Mouse (Mus musculus) lung, adult 18-20 months (tissue): ENCODE results near the gene Olfr1341.
A peak's percentile ranks its signal among the peaks of the same experiment; 100 is the strongest.

Experiments
- DNase-seq, 2 experiments: peaks; one replicate each; pipeline ENCODE4 v3.0.0; 2022; ENCODE audit warnings: mixed read lengths in 2 of 2

Olfr1341 gene

GRCm38 (mm10) chr4:118703223-118703622 lies at the start of gene Olfr1341:
Gene Olfr1341, plus strand, starts transcription at chr4:118703523.
- DNase-seq = no peak

- DNase-seq = no peak
Measured at GRCm38 (mm10) chr4:118658652-118659051, 44.7 kb upstream of the Olfr1341 start, which contains the start of gene Olfr62. Gene Olfr62, plus strand, starts transcription at chr4:118658952.

DNA sequence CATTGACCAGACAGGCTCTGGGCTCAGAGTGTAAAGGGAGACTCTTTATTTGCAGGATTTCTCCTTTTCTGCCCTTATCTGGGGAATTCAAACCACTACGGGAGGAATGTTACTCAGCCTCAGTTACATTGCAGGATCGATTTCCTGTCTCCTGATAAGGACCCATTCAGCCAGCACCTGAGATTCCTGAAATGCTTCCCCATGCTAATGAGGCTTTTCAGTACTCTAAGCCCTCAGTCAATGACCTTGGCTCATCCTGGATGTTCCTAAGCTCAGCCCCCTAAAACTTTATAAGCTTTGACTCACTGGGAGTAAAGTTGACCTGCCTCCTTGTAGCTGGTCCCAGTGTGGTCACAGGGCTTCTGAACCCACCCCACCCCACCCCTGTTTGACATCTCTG lies 16.2 kb upstream of the Olfr1341 start:
- DNase-seq = peak; percentile 5 to 7

- DNase-seq = no peak
Measured at GRCm38 (mm10) chr4:118692412-118692973, 10.8 kb upstream of the Olfr1341 start, which contains the start of gene Olfr1342. Gene Olfr1342, minus strand, starts transcription at chr4:118692756.

DNA sequence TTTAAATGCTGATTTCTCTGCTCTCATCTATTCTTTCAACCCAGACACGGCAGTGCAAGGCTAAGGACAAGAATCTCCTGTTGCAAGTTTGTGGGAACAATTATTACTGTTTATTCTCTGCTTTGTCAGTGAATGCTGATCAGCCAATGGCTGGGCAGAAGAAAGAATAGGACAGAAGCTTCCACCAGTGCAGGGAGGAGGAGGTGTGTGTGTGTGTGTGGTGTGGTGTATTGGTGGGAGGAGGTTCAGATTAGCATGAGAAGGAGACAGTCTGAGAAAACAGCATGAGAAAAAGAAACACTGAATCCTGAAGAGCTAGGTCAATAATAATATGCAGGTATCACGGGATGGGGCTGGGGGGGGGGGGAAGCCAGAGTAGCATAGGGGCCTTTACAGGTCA lies 9.5 kb upstream of the Olfr1341 start:
- no peak for DNase-seq

- no peak for DNase-seq
Measured at GRCm38 (mm10) chr4:118708086-118708485, 4.8 kb downstream of the Olfr1341 start.

DNA sequence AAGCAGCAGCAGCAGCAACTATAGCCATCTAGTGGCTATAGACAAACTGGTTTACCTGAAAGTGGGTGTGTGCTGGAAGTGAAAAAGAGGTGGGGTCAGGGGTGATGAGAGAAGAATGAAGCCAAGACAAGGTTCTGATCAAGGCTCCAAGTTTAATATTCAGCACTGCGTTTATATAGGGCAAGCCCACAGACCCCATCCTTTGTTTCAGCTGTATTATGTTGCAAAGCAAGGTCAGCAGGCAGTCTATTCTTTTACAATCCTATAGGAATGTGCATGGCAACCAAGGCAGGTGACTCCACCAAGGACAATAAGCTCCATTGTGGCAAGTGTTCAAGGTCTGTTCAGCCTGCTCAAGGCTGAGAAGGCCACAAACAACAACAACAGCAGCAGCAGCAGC lies 8.3 kb downstream of the Olfr1341 start:
- DNase-seq = no peak

GRCm38 (mm10) chr4:118719838-118720237 lies 16.5 kb downstream of the Olfr1341 start, which contains the start of gene Olfr1340:
Gene Olfr1340, plus strand, starts transcription at chr4:118720138.
- DNase-seq = no peak

- no peak for DNase-seq
Measured at GRCm38 (mm10) chr4:118721742-118722483, 18.6 kb downstream of the Olfr1341 start.

GRCm38 (mm10) chr4:118731875-118732274 lies 28.6 kb downstream of the Olfr1341 start, which contains the start of gene Olfr1339:
Gene Olfr1339, plus strand, starts transcription at chr4:118732175.
- DNase-seq = no peak

- no peak for DNase-seq
Measured at GRCm38 (mm10) chr4:118739574-118739973, 36.3 kb downstream of the Olfr1341 start.

DNA sequence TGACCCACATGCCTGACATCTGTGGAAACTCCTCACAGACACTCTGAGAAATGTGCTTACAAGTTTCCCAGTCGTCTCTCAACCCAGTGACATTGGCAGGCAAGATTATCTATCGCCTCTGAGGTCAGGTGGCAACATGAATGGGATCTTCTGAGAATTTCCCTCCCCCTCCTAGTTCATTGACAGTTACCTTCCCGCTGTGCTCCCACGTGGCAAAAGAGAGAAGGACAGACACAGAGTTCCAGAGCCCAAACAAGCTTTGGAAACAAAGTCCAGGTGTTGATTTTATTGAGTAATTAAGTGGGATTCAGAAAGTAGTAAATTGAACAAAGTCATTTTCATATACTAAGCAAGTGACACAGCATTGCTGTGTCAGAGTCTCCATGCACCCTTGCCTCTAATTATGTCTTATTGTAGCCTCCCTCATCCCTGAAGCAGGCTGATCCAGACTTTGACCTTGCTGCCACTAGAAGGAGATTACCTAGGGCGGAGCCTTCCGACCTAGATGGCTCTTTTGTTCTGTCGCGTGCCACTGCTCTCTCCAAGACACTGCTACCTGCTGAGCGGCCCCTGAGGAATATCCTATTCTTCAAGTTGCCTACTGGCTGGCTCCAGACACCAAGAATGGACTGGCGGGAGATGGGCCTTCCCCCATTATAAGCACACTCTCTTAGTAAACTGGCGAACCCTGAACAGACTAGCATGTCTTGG lies 37.8 kb downstream of the Olfr1341 start:
- DNase-seq = no peak

DNA sequence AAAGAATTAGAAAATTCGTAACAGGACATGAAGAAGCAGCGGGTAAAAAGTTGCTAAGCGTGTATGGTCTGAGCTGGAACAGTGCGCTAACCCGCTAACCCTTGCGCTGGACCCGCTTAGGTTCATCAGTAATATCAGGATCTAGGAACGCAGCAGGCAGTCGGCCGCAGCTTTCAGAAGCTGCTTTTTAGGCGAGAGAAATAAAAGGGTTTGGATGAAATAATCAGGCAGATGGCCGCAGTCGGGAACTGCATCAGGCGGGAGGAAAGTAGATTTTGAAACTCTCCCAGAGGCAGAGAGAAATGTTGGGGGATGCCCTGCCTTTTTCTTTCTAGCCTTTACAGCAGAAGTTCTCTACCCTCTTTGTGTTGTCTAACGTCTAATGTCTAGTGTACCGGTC lies 38.6 kb downstream of the Olfr1341 start:
- DNase-seq = no peak

DNA sequence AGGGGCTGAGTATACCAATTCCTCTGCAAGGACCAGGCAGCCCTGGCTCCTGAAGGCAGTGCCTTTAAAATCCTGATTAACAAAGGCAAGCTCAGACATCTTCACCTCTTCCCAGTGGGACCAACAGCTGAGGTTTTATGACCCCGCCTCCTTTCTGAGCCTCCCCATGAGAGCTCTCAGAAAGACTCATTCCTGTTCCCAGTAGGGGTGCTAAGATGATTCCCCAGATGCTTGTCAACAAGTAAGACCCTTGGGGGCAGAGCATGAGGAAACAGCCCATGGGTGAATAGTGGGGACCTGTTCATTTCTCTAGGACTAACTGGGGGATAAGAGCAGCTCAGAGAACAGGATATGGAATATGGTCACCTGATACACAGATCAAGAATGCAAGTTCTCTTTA lies 55.3 kb downstream of the Olfr1341 start, which contains the start of gene Olfr1338:
Olfr1338 (minus strand) TSS at position 101 of the 400 bp plus-strand sequence.
- DNase-seq = no peak
